Comparison of ENCODE assay signal across 12 mouse cellular contexts in genomic region chr19:4569356-4570236, GRCm38 (mm10). TPM values are rescaled to one million over a fixed set of nuclear protein-coding genes. Genes with fewer than 3 reads are reported as not detected.
A peak's percentile ranks its signal among the peaks of the same experiment; 100 is the strongest.
DNase-seq lines count a peak whose midpoint lies in the region; ATAC-seq and TF ChIP-seq lines count a peak whose summit lies in the region.
"Had no signal": no experiment of that assay in that cellular context is flagged by ENCODE, and none has a peak within 500 bp of the region (broad histone marks: within the 10 kb centered on the region; RNA-seq: fewer than 3 reads in every experiment).

No protein-coding gene starts in this region.

- H3K9me3 ChIP-seq in heart, embryonic 10.5 days = no peaks in the 10 kb centered on the region
- H3K9me3 ChIP-seq in liver, embryonic 15.5 days (replicated peaks) = no peaks in the 10 kb centered on the region
- no peaks in the 10 kb centered on the region for H3K9me3 ChIP-seq in stomach, embryonic 16.5 days (replicated peaks; ENCODE audit: control insufficient read depth, low read length)
- H3K9me3 ChIP-seq: limb, embryonic 12.5 days; midbrain, embryonic 13.5 days; neural tube, embryonic 15.5 days had no signal

- no peaks in the 10 kb centered on the region for H3K36me3 ChIP-seq in heart, embryonic 10.5 days
- H3K36me3 ChIP-seq in liver, embryonic 15.5 days (replicated peaks) = 0 out of 2 replicates have a peak, but pooled peaks cover 2% of the 10 kb centered on the region
- H3K36me3 ChIP-seq in stomach, embryonic 16.5 days (ENCODE audit: control insufficient read depth, insufficient read depth, low read length) = no peaks in the 10 kb centered on the region
- H3K36me3 ChIP-seq: limb, embryonic 12.5 days; midbrain, embryonic 13.5 days; neural tube, embryonic 15.5 days had no signal

- peak overlapping the region; percentile 47; the same call in 1 of the 2 replicates for H3K27ac ChIP-seq in heart, embryonic 10.5 days
- peak overlapping the region; percentile 97 for H3K27ac ChIP-seq in liver, embryonic 15.5 days (replicated peaks)
- H3K27ac ChIP-seq in stomach, embryonic 16.5 days (ENCODE audit: low read length) = peak overlapping the region; percentile 55
- H3K27ac ChIP-seq: limb, embryonic 12.5 days; midbrain, embryonic 13.5 days; neural tube, embryonic 15.5 days had no signal

- peak overlapping the region; percentile 50 for H3K4me2 ChIP-seq in liver, embryonic 15.5 days
- H3K4me2 ChIP-seq in stomach, embryonic 16.5 days (ENCODE audit: low read depth, low read length) = no peak overlapping the region
- H3K4me2 ChIP-seq: limb, embryonic 12.5 days; midbrain, embryonic 13.5 days; neural tube, embryonic 15.5 days had no signal

- no peak for TF ChIP-seq POLR2A in lung, adult 2 months (IDR thresholded peaks at IDR 0.05; ENCODE audit: borderline replicate concordance, extremely low read depth, low read depth, low read length)

- no peak for TF ChIP-seq CTCF in lung, adult 2 months (IDR thresholded peaks at IDR 0.05; ENCODE audit: insufficient read depth, low read length)

- peak overlapping the region; percentile 48 for H3K9ac ChIP-seq in liver, embryonic 15.5 days
- no peak overlapping the region; the same call in 1 of the 2 replicates for H3K9ac ChIP-seq in stomach, embryonic 16.5 days (ENCODE audit: low read length)
- H3K9ac ChIP-seq: limb, embryonic 12.5 days; neural tube, embryonic 15.5 days had no signal

- WGBS in heart, embryonic 10.5 days = 82% methylated on average over 17 of the region's 17 CpGs
- 64% methylated on average over 17 of the region's 17 CpGs for WGBS in lung, adult 2 months
- 66% methylated on average over 17 of the region's 17 CpGs for WGBS in liver, embryonic 15.5 days (ENCODE audit: insufficient replicate concordance)
- 72% methylated on average over 17 of the region's 17 CpGs for WGBS in stomach, embryonic 16.5 days

- H3K27me3 ChIP-seq in heart, embryonic 10.5 days (ENCODE audit: insufficient read depth, poor library complexity, severe bottlenecking) = no peaks in the 10 kb centered on the region
- H3K27me3 ChIP-seq in liver, embryonic 15.5 days = no peaks in the 10 kb centered on the region
- H3K27me3 ChIP-seq in stomach, embryonic 16.5 days (ENCODE audit: control insufficient read depth, insufficient read depth, low read length) = no peaks in the 10 kb centered on the region
- H3K27me3 ChIP-seq: limb, embryonic 12.5 days; midbrain, embryonic 13.5 days; neural tube, embryonic 15.5 days had no signal

- peaks cover 21% of the 10 kb centered on the region for H3K4me1 ChIP-seq in heart, embryonic 10.5 days
- 0 out of 2 replicates have a peak, but pooled peaks cover 2% of the 10 kb centered on the region for H3K4me1 ChIP-seq in lung, adult 2 months (ENCODE audit: control insufficient read depth, insufficient read depth, low read length)
- peaks cover 84% of the 10 kb centered on the region for H3K4me1 ChIP-seq in liver, embryonic 15.5 days (replicated peaks)
- H3K4me1 ChIP-seq in stomach, embryonic 16.5 days (ENCODE audit: control insufficient read depth, insufficient read depth, low read length) = peaks cover 18% of the 10 kb centered on the region; the same call in 1 of the 2 replicates
- H3K4me1 ChIP-seq: limb, embryonic 12.5 days had no signal

- no peak overlapping the region for H3K4me3 ChIP-seq in heart, embryonic 10.5 days
- no peak overlapping the region for H3K4me3 ChIP-seq in lung, adult 2 months (replicated peaks; ENCODE audit: extremely low read depth, low read depth, low read length)
- no peak overlapping the region for H3K4me3 ChIP-seq in liver, embryonic 15.5 days (replicated peaks)
- H3K4me3 ChIP-seq in stomach, embryonic 16.5 days (replicated peaks; ENCODE audit: low read length) = no peak overlapping the region
- H3K4me3 ChIP-seq: limb, embryonic 12.5 days; midbrain, embryonic 13.5 days; neural tube, embryonic 15.5 days had no signal

- peak; percentile 3; the same call in 1 of the 2 replicates for ATAC-seq in liver, embryonic 15.5 days (ENCODE audit: insufficient read depth)
- ATAC-seq in stomach, embryonic 16.5 days (ENCODE audit: insufficient read depth, low FRiP score) = no peak
- ATAC-seq: midbrain, embryonic 13.5 days had no signal

- peak; percentile 70 for DNase-seq in heart, embryonic 10.5 days (ENCODE audit: low spot score)
- DNase-seq in heart, postnatal 4 days = no peak
- DNase-seq in lung, adult 18-20 months = peak; percentile 68 to 84
- DNase-seq in lung, adult 2 months = no peak
- no peak for DNase-seq in neural tube, embryonic 10.5 days (ENCODE audit: extremely low spot score, low spot score)
- DNase-seq in cerebellum, adult 18-20 months = no peak
- DNase-seq: adrenal gland, adult 2 months had no signal

RNA-seq across cellular contexts. Expression of gene Lrfn4, which starts 45.9 kb away (rescaled TPM):
- 4.4 and 7.2 TPM in 2 replicates for polyA plus RNA-seq in heart, embryonic 10.5 days (2016; fragmentation: Nextera tagmentation; extraction: Ambion mirVana)
- total RNA-seq in heart, postnatal 4 days (2021) = 10 to 100 TPM; 19.1 to 20.5 TPM
- 24.6 and 28.8 TPM in 2 replicates for polyA plus RNA-seq in lung, adult 2 months (2012; rRNA removed)
- 0.43 and 0.46 TPM in 2 replicates for polyA plus RNA-seq in liver, embryonic 15.5 days (2015; fragmentation: Nextera tagmentation; extraction: Ambion mirVana)
- polyA plus RNA-seq in stomach, embryonic 16.5 days (2015; fragmentation: Nextera tagmentation; extraction: Ambion mirVana) = 2.1 and 2.5 TPM in 2 replicates

RNA-seq across cellular contexts. Expression of gene Rce1, which starts 55.8 kb away (rescaled TPM):
- polyA plus RNA-seq in heart, embryonic 10.5 days (2016; fragmentation: Nextera tagmentation; extraction: Ambion mirVana) = 53.1 and 61.9 TPM in 2 replicates
- 10 to 100 TPM; 16.1 to 18.0 TPM for total RNA-seq in heart, postnatal 4 days (2021)
- 86.2 and 98.0 TPM in 2 replicates for polyA plus RNA-seq in lung, adult 2 months (2012; rRNA removed)
- 24.1 and 25.3 TPM in 2 replicates for polyA plus RNA-seq in liver, embryonic 15.5 days (2015; fragmentation: Nextera tagmentation; extraction: Ambion mirVana)
- polyA plus RNA-seq in stomach, embryonic 16.5 days (2015; fragmentation: Nextera tagmentation; extraction: Ambion mirVana) = 64.7 and 66.0 TPM in 2 replicates

RNA-seq across cellular contexts. Expression of gene Pcx, which starts 59.3 kb away (rescaled TPM):
- 21.4 and 25.3 TPM in 2 replicates for polyA plus RNA-seq in heart, embryonic 10.5 days (2016; fragmentation: Nextera tagmentation; extraction: Ambion mirVana)
- total RNA-seq in heart, postnatal 4 days (2021) = 1 to 10 TPM; 6.9 to 8.8 TPM
- polyA plus RNA-seq in lung, adult 2 months (2012; rRNA removed) = 52.7 and 62.6 TPM in 2 replicates
- 56.3 and 79.3 TPM in 2 replicates for polyA plus RNA-seq in liver, embryonic 15.5 days (2015; fragmentation: Nextera tagmentation; extraction: Ambion mirVana)
- 24.0 and 30.0 TPM in 2 replicates for polyA plus RNA-seq in stomach, embryonic 16.5 days (2015; fragmentation: Nextera tagmentation; extraction: Ambion mirVana)

Comparison
In these comparisons a context has a peak if more than half of its experiments do, and no peak if none do; other contexts are left out.
1. DNase-seq: peak in heart, embryonic 10.5 days (single experiment) and lung, adult 18-20 months (2 of 2); none in heart, postnatal 4 days (single experiment), lung, adult 2 months (single experiment), neural tube, embryonic 10.5 days (single experiment) and cerebellum, adult 18-20 months (0 of 2).
2. H3K27ac ChIP-seq: peak in every context shown above with its lines; median percentile 97 in liver, embryonic 15.5 days; 55 in stomach, embryonic 16.5 days; 47 in heart, embryonic 10.5 days.